Mouse (Mus musculus) heart, embryonic 10.5 days (tissue): ENCODE results near the gene Iqca. TPM values are rescaled to one million over a fixed set of nuclear protein-coding genes. Genes with fewer than 3 reads are reported as not detected.

ENCODE experiments used
- DNase-seq: peaks from one replicate; pipeline ENCODE4 v3.0.0-alpha.2; 2017; ENCODE audit warnings: low spot score
- H3K27ac ChIP-seq: fragments of 300-500 bp; sonication (generic); 2 replicates; pipeline ENCODE4 v1.5.1; 2016; ENCODE audit warnings: mild to moderate bottlenecking
- H3K27me3 ChIP-seq: fragments of 300-500 bp; sonication (generic); 2 replicates; pipeline ENCODE4 v1.6.1; 2016; ENCODE audit warnings: mild to moderate bottlenecking; ENCODE audit not compliant: poor library complexity, insufficient read depth, severe bottlenecking
- H3K36me3 ChIP-seq: fragments of 300-500 bp; sonication (generic); 2 replicates; pipeline ENCODE4 v1.6.1; 2016; ENCODE audit warnings: mild to moderate bottlenecking, moderate library complexity
- H3K4me1 ChIP-seq: fragments of 300-500 bp; sonication (generic); 2 replicates; pipeline ENCODE4 v1.6.1; 2016; ENCODE audit warnings: mild to moderate bottlenecking
- H3K4me3 ChIP-seq: fragments of 300-500 bp; sonication (generic); 2 replicates; pipeline ENCODE4 v1.5.1; 2016; ENCODE audit warnings: mild to moderate bottlenecking, moderate library complexity
- H3K9me3 ChIP-seq: fragments of 300-500 bp; sonication (generic); 2 replicates; pipeline ENCODE4 v1.6.1; 2016; ENCODE audit warnings: mild to moderate bottlenecking, moderate library complexity
- WGBS: fragments of 180-500 bp; shearing (Covaris S2); methylation state at CpG from one replicate; pipeline ENCODE4 v1.1.7; 2016; 5-methylcytosine and 5-hydroxymethylcytosine counted together
- polyA plus RNA-seq: library from polyadenylated mRNA; unstranded; fragments of >200 nt; fragmentation: Nextera tagmentation; extraction: Ambion mirVana; gene quantifications from 2 replicates; pipeline ENCODE4 v1.2.1, GENCODE M21; 2016

Iqca gene
- polyA plus RNA-seq, 1 experiment from 2014 or later, result 0.16 TPM

- H3K4me1 ChIP-seq, result no peaks in the 10 kb centered on the region; the same call in 1 of the 2 replicates
- peaks cover 36% of the 10 kb centered on the region for H3K27me3 ChIP-seq
- H3K9me3 ChIP-seq, result no peaks in the 10 kb centered on the region
- H3K36me3 ChIP-seq, result no peaks in the 10 kb centered on the region
- no peak overlapping the region for H3K4me3 ChIP-seq
- DNase-seq, result no peak
- no peak overlapping the region for H3K27ac ChIP-seq
- WGBS, result 83% methylated on average over 12 of the region's 12 CpGs
Measured at GRCm38 (mm10) chr1:90119214-90119613, 34.0 kb downstream of the Iqca start.

- Histone ChIP-seq H3K4me1 (no peaks in the 10 kb centered on the region; the same call in 1 of the 2 replicates), H3K4me3 (no peak overlapping the region), H3K27me3 (peaks cover 39% of the 10 kb centered on the region), H3K27ac (no peak overlapping the region), H3K9me3 (no peaks in the 10 kb centered on the region), H3K36me3 (no peaks in the 10 kb centered on the region)
- WGBS, result 78% methylated on average over 7 of the region's 7 CpGs
- no peak for DNase-seq
Measured at GRCm38 (mm10) chr1:90117207-90117606, 36.0 kb downstream of the Iqca start.

- Histone ChIP-seq H3K4me1 (no peaks in the 10 kb centered on the region), H3K4me3 (no peak overlapping the region), H3K9me3 (no peaks in the 10 kb centered on the region), H3K27ac (no peak overlapping the region), H3K36me3 (no peaks in the 10 kb centered on the region), H3K27me3 (peaks cover 19% of the 10 kb centered on the region; the same call in 1 of the 2 replicates)
- DNase-seq, result no peak
- WGBS, result 92% methylated on average over 5 of the region's 5 CpGs
Measured at GRCm38 (mm10) chr1:90114586-90114985, 38.6 kb downstream of the Iqca start.

- H3K36me3 ChIP-seq, result no peaks in the 10 kb centered on the region
- DNase-seq, result no peak
- 90% methylated on average over 6 of the region's 6 CpGs for WGBS
- no peaks in the 10 kb centered on the region for H3K4me1 ChIP-seq
- H3K9me3 ChIP-seq, result no peaks in the 10 kb centered on the region
- peaks cover 19% of the 10 kb centered on the region; the same call in 1 of the 2 replicates for H3K27me3 ChIP-seq
- no peak overlapping the region for H3K27ac ChIP-seq
- no peak overlapping the region for H3K4me3 ChIP-seq
Measured at GRCm38 (mm10) chr1:90113655-90114244, 39.5 kb downstream of the Iqca start.

- no peak for DNase-seq
- WGBS, result 75% methylated on average over 2 of the region's 2 CpGs
- Histone ChIP-seq H3K36me3 (no peaks in the 10 kb centered on the region), H3K27me3 (peaks cover 19% of the 10 kb centered on the region; the same call in 1 of the 2 replicates), H3K4me1 (no peaks in the 10 kb centered on the region), H3K27ac (no peak overlapping the region), H3K4me3 (no peak overlapping the region), H3K9me3 (no peaks in the 10 kb centered on the region)
Measured at GRCm38 (mm10) chr1:90112669-90113068, 40.5 kb downstream of the Iqca start.

GRCm38 (mm10) chr1:90111198-90111839 is 41.9 kb downstream of the Iqca start:
- Histone ChIP-seq H3K36me3 (no peaks in the 10 kb centered on the region), H3K4me1 (no peaks in the 10 kb centered on the region), H3K27ac (no peak overlapping the region), H3K4me3 (no peak overlapping the region), H3K9me3 (no peaks in the 10 kb centered on the region), H3K27me3 (peaks cover 15% of the 10 kb centered on the region; the same call in 1 of the 2 replicates)
- DNase-seq, result no peak
- WGBS, result 76% methylated on average over 2 of the region's 2 CpGs

- 72% methylated on average over 8 of the region's 8 CpGs for WGBS
- DNase-seq, result no peak
- no peak overlapping the region for H3K27ac ChIP-seq
Measured at GRCm38 (mm10) chr1:90103896-90104487, 49.2 kb downstream of the Iqca start.

GRCm38 (mm10) chr1:90100360-90101232 is 52.6 kb downstream of the Iqca start:
- Histone ChIP-seq H3K27me3 (no peaks in the 10 kb centered on the region), H3K27ac (no peak overlapping the region), H3K4me1 (no peaks in the 10 kb centered on the region), H3K4me3 (no peak overlapping the region), H3K9me3 (no peaks in the 10 kb centered on the region), H3K36me3 (no peaks in the 10 kb centered on the region)
- no peak for DNase-seq
- 68% methylated on average over 10 of the region's 10 CpGs for WGBS

More at GRCm38 (mm10) chr1:90103896-90104487, 49.2 kb downstream of the Iqca start:
- H3K9me3 ChIP-seq, result no peaks in the 10 kb centered on the region
- no peak overlapping the region for H3K4me3 ChIP-seq
- H3K27me3 ChIP-seq, result no peaks in the 10 kb centered on the region
- H3K36me3 ChIP-seq, result no peaks in the 10 kb centered on the region
- no peaks in the 10 kb centered on the region for H3K4me1 ChIP-seq

- Histone ChIP-seq H3K9me3 (no peaks in the 10 kb centered on the region), H3K36me3 (no peaks in the 10 kb centered on the region), H3K27me3 (no peaks in the 10 kb centered on the region), H3K4me3 (no peak overlapping the region), H3K27ac (no peak overlapping the region), H3K4me1 (0 out of 2 replicates have a peak, but pooled peaks cover 2% of the 10 kb centered on the region)
- 77% methylated on average over 10 of the region's 10 CpGs for WGBS
- no peak for DNase-seq
Measured at GRCm38 (mm10) chr1:90092816-90093493, 60.2 kb downstream of the Iqca start.

- H3K4me3 ChIP-seq, result no peak overlapping the region
- H3K36me3 ChIP-seq, result no peaks in the 10 kb centered on the region
- WGBS, result 80% methylated on average over 6 of the region's 6 CpGs
- no peaks in the 10 kb centered on the region for H3K9me3 ChIP-seq
- H3K27me3 ChIP-seq, result no peaks in the 10 kb centered on the region
- no peak overlapping the region for H3K27ac ChIP-seq
- DNase-seq, result no peak
- peaks cover 3% of the 10 kb centered on the region; the same call in 1 of the 2 replicates for H3K4me1 ChIP-seq
Measured at GRCm38 (mm10) chr1:90088192-90088990, 64.8 kb downstream of the Iqca start.

- Histone ChIP-seq H3K4me1 (peaks cover 3% of the 10 kb centered on the region; the same call in 1 of the 2 replicates), H3K9me3 (no peaks in the 10 kb centered on the region), H3K27me3 (no peaks in the 10 kb centered on the region), H3K27ac (no peak overlapping the region), H3K4me3 (no peak overlapping the region), H3K36me3 (no peaks in the 10 kb centered on the region)
- 87% methylated on average over 10 of the region's 10 CpGs for WGBS
- DNase-seq, result no peak
Measured at GRCm38 (mm10) chr1:90086461-90086860, 66.7 kb downstream of the Iqca start.
